Mouse (Mus musculus): ENCODE measurements around the gene Tgoln1. TPM values are rescaled to one million over a fixed set of nuclear protein-coding genes. Genes with fewer than 3 reads are reported as not detected.

The Tgoln1 gene
- polyA plus RNA-seq, 1 experiment from 2014 or later: 13.6 TPM

GRCm38 (mm10) chr6:72590111-72590510 is 26.7 kb downstream of the Tgoln1 start:
- no peak overlapping the region for H3K4me3 ChIP-seq (replicated peaks)
- H3K9ac ChIP-seq: no peak overlapping the region
- no peak overlapping the region for H3K27ac ChIP-seq
- DNase-seq: no peak
- no peaks in the 10 kb centered on the region for H3K27me3 ChIP-seq
- H3K36me3 ChIP-seq: 0 out of 2 replicates have a peak, but pooled peaks cover 7% of the 10 kb centered on the region
- no peaks in the 10 kb centered on the region for H3K4me1 ChIP-seq (replicated peaks)
- ATAC-seq (ENCODE audit: low read depth): no peak
- no peaks in the 10 kb centered on the region for H3K9me3 ChIP-seq (replicated peaks)
- no peak overlapping the region for H3K4me2 ChIP-seq

GRCm38 (mm10) chr6:72588307-72588706 is 28.5 kb downstream of the Tgoln1 start:
- Histone ChIP-seq H3K4me1 (replicated peaks) (0 out of 2 replicates have a peak, but pooled peaks cover 7% of the 10 kb centered on the region), H3K27me3 (no peaks in the 10 kb centered on the region), H3K9me3 (replicated peaks) (no peaks in the 10 kb centered on the region), H3K4me3 (replicated peaks) (no peak overlapping the region), H3K9ac (no peak overlapping the region), H3K27ac (no peak overlapping the region), H3K4me2 (no peak overlapping the region), H3K36me3 (0 out of 2 replicates have a peak, but pooled peaks cover 7% of the 10 kb centered on the region)
- ATAC-seq (ENCODE audit: low read depth): no peak
- no peak for DNase-seq

GRCm38 (mm10) chr6:72586701-72587100 is 30.1 kb downstream of the Tgoln1 start:
- DNase-seq (no peak), ATAC-seq (ENCODE audit: low read depth) (no peak)
- Histone ChIP-seq H3K4me1 (replicated peaks) (0 out of 2 replicates have a peak, but pooled peaks cover 9% of the 10 kb centered on the region), H3K9ac (no peak overlapping the region), H3K4me3 (replicated peaks) (no peak overlapping the region), H3K27ac (no peak overlapping the region), H3K4me2 (no peak overlapping the region), H3K36me3 (0 out of 2 replicates have a peak, but pooled peaks cover 7% of the 10 kb centered on the region), H3K27me3 (no peaks in the 10 kb centered on the region), H3K9me3 (replicated peaks) (no peaks in the 10 kb centered on the region)
- WGBS (ENCODE audit: insufficient replicate concordance): 51% methylated on average over 3 of the region's 3 CpGs

DNA sequence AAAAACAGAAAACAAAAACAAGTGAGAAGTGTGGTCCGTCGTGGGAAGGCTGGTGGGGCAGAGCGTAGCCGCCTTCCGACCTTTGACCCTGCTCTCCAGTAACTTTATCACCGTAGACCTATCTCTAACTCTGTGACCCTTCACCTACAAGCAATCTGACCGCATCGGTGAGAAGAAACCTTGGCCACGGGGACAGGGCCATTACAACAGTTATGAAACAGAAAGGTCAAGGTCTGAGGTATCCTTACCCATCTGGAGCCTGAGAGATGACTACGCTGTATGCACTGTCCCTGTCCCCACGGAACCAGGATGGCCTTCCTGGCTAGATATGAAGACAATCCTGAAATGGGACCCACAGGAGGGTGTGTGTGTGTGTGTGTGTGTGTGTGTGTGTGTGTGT is 32.6 kb downstream of the Tgoln1 start:
- ATAC-seq (ENCODE audit: low read depth) (peak; percentile 26; the same call in 1 of the 2 replicates), DNase-seq (no peak)
- 75% methylated on average over 11 of the region's 11 CpGs for WGBS (ENCODE audit: insufficient replicate concordance)
- no peak overlapping the region for H3K4me3 ChIP-seq (replicated peaks)
- H3K4me2 ChIP-seq: no peak overlapping the region
- H3K9me3 ChIP-seq (replicated peaks): no peaks in the 10 kb centered on the region
- no peak overlapping the region for H3K9ac ChIP-seq
- 0 out of 2 replicates have a peak, but pooled peaks cover 9% of the 10 kb centered on the region for H3K4me1 ChIP-seq (replicated peaks)
- no peaks in the 10 kb centered on the region for H3K27me3 ChIP-seq
- H3K27ac ChIP-seq: peak overlapping the region; percentile 18; the same call in 1 of the 2 replicates
- H3K36me3 ChIP-seq: 0 out of 2 replicates have a peak, but pooled peaks cover 10% of the 10 kb centered on the region

- 0 out of 2 replicates have a peak, but pooled peaks cover 9% of the 10 kb centered on the region for H3K4me1 ChIP-seq (replicated peaks)
- no peak overlapping the region for H3K4me2 ChIP-seq
- 67% methylated on average over 4 of the region's 4 CpGs for WGBS (ENCODE audit: insufficient replicate concordance)
- 0 out of 2 replicates have a peak, but pooled peaks cover 12% of the 10 kb centered on the region for H3K36me3 ChIP-seq
- DNase-seq (no peak), ATAC-seq (ENCODE audit: low read depth) (no peak)
- H3K9ac ChIP-seq: no peak overlapping the region
- no peak overlapping the region for H3K4me3 ChIP-seq (replicated peaks)
- no peaks in the 10 kb centered on the region for H3K9me3 ChIP-seq (replicated peaks)
- no peak overlapping the region for H3K27ac ChIP-seq
- H3K27me3 ChIP-seq: no peaks in the 10 kb centered on the region
Measured at GRCm38 (mm10) chr6:72583211-72583839, 33.5 kb downstream of the Tgoln1 start.

DNA sequence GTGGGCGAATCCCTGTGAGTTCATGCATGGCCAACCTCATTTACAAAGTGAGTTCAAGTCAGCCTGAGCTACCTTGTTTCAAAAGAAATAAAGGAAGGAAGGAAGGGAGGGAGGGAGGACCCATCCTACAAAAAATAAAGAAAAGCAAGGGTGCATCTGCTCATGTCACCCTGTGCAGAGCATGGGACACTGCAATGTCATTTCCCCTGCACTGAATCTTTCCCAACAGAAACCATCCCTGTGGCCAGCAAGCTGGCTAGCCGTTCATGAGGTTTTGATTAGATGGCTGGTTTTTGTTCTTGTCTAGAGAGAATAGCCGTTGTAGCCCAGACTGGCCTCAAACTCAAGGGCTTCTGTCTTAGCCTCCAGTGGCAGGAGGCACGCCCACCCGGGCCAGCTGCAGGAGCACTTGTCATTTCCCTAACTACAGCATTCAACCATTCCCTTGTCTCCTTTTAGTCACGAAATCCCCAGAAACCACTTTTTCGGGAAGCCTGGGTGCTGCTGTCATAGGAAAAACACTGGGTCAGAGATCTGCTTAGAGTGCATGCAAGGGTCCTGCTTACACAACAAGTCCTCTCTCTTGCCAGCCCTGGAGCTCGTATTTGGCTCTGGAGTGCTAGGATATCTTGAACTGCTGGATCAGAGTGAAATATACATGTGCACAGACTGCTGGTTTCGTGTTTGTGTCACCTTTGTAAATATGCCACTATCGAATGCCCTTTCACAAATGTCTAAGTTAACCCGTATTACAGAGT is 35.0 kb downstream of the Tgoln1 start:
- no peaks in the 10 kb centered on the region for H3K9me3 ChIP-seq (replicated peaks)
- no peak overlapping the region for H3K4me3 ChIP-seq (replicated peaks)
- H3K4me1 ChIP-seq (replicated peaks): 0 out of 2 replicates have a peak, but pooled peaks cover 9% of the 10 kb centered on the region
- H3K9ac ChIP-seq: no peak overlapping the region
- no peak overlapping the region for H3K4me2 ChIP-seq
- DNase-seq: no peak
- ATAC-seq (ENCODE audit: low read depth): no peak
- H3K27me3 ChIP-seq: no peaks in the 10 kb centered on the region
- 63% methylated on average over 11 of the region's 11 CpGs for WGBS (ENCODE audit: insufficient replicate concordance)
- no peak overlapping the region for H3K27ac ChIP-seq
- 0 out of 2 replicates have a peak, but pooled peaks cover 6% of the 10 kb centered on the region for H3K36me3 ChIP-seq

DNA sequence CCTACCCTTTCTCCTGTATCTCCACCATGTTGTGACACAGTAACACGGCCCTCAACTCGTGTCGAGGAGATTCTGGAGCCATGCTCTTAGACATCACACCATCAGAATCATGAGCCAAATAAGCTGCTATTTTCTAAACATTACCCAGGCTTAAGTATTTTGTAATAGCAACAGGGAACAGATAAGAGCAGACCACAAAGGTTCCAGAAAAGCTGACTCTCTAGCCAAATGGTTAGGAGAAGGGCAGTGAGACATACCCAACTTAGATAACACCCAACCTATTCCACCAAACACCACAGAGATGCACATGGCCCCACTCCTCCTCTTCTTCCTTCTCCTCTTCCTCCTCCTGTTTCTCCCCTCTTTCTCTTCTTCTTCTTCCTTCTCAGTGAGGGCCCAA is 40.8 kb downstream of the Tgoln1 start:
- Histone ChIP-seq H3K27ac (no peak overlapping the region), H3K36me3 (peaks cover 4% of the 10 kb centered on the region; the same call in 1 of the 2 replicates), H3K4me1 (replicated peaks) (no peaks in the 10 kb centered on the region), H3K4me2 (no peak overlapping the region), H3K27me3 (no peaks in the 10 kb centered on the region), H3K9me3 (replicated peaks) (no peaks in the 10 kb centered on the region), H3K4me3 (replicated peaks) (no peak overlapping the region), H3K9ac (no peak overlapping the region)
- DNase-seq: no peak
- ATAC-seq (ENCODE audit: low read depth): no peak
- WGBS (ENCODE audit: insufficient replicate concordance): 82% methylated on average over 3 of the region's 3 CpGs

DNA sequence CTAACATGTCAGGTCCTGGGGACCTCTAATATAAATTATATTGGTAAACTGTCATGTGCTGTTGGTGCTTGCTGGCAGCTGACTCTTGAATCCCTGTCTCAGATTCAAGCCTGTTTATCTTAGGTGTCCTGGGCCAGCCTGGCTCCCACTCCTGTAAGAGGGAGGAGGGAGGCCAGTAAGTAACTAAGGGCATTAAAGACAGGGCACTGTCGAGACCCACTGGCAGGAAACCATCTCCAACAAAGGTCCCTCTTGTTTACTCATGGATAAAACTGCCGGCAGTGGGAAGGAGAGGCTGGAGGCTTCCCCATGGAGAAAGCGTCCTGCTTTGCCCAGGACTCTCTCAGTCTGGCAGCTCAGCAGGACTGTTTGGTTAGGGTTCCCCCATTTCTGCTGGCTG is 45.0 kb downstream of the Tgoln1 start:
- Histone ChIP-seq H3K36me3 (peaks cover 8% of the 10 kb centered on the region; the same call in 1 of the 2 replicates), H3K27ac (no peak overlapping the region), H3K4me3 (replicated peaks) (no peak overlapping the region), H3K9me3 (replicated peaks) (no peaks in the 10 kb centered on the region), H3K4me2 (no peak overlapping the region), H3K4me1 (replicated peaks) (no peaks in the 10 kb centered on the region), H3K9ac (no peak overlapping the region), H3K27me3 (no peaks in the 10 kb centered on the region)
- ATAC-seq (ENCODE audit: low read depth): no peak
- DNase-seq: no peak
- WGBS (ENCODE audit: insufficient replicate concordance): 54% methylated on average over 3 of the region's 3 CpGs

GRCm38 (mm10) chr6:72570644-72571397 is 46.0 kb downstream of the Tgoln1 start:
- Histone ChIP-seq H3K4me2 (no peak overlapping the region), H3K4me1 (replicated peaks) (0 out of 2 replicates have a peak, but pooled peaks cover under 1% of the 10 kb centered on the region), H3K27me3 (no peaks in the 10 kb centered on the region), H3K27ac (no peak overlapping the region), H3K36me3 (peaks cover 8% of the 10 kb centered on the region; the same call in 1 of the 2 replicates), H3K4me3 (replicated peaks) (no peak overlapping the region), H3K9me3 (replicated peaks) (no peaks in the 10 kb centered on the region), H3K9ac (no peak overlapping the region)
- DNase-seq (no peak), ATAC-seq (ENCODE audit: low read depth) (no peak)
- 79% methylated on average over 10 of the region's 10 CpGs for WGBS (ENCODE audit: insufficient replicate concordance)

DNA sequence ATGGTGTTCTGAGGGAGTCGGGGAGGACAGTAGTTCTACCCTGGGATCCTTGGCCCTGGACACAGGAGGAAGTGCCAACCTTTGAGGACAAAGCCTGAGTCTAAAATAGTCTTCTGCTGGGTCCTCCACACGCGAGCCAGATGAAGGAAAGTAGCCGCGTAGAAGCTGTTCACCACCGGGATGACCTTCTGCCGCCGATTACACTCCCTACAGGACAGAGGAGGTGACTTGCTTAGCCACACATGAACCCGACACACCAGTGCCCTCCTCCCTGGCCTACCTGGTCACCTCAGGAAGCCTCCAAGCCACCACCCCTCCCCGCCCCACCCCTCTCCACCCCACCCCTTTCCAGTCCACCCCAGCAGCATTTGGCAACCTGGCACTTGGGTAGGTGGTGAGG is 48.1 kb downstream of the Tgoln1 start:
- no peaks in the 10 kb centered on the region for H3K9me3 ChIP-seq (replicated peaks)
- 84% methylated on average over 10 of the region's 10 CpGs for WGBS (ENCODE audit: insufficient replicate concordance)
- ATAC-seq (ENCODE audit: low read depth) (no peak), DNase-seq (no peak)
- H3K4me3 ChIP-seq (replicated peaks): no peak overlapping the region
- 0 out of 2 replicates have a peak, but pooled peaks cover 4% of the 10 kb centered on the region for H3K4me1 ChIP-seq (replicated peaks)
- H3K9ac ChIP-seq: no peak overlapping the region
- no peaks in the 10 kb centered on the region for H3K27me3 ChIP-seq
- no peak overlapping the region for H3K27ac ChIP-seq
- peaks cover 8% of the 10 kb centered on the region; the same call in 1 of the 2 replicates for H3K36me3 ChIP-seq
- H3K4me2 ChIP-seq: no peak overlapping the region

DNA sequence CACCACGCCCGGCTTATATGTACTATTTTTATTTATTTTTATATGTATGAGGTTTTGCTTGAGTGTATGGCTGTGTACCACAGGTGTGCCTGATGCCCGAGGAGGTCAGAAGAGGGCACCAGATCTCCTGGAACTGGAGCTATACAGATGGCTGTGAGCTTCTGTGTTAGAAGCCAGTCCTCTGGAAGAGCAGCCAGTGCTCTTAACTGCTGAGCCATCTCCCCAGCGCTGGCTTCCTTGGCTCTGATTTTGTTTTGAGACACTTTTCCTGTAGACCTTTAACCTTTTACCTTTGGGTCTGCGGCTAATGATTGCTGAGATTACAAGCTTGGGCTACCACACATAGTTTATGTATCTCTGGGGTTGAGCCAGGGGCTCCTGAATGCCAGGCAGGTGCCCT is 49.3 kb downstream of the Tgoln1 start:
- Histone ChIP-seq H3K36me3 (peaks cover 8% of the 10 kb centered on the region; the same call in 1 of the 2 replicates), H3K9me3 (replicated peaks) (no peaks in the 10 kb centered on the region), H3K4me3 (replicated peaks) (no peak overlapping the region), H3K4me2 (no peak overlapping the region), H3K27me3 (no peaks in the 10 kb centered on the region), H3K9ac (no peak overlapping the region), H3K27ac (no peak overlapping the region), H3K4me1 (replicated peaks) (0 out of 2 replicates have a peak, but pooled peaks cover 4% of the 10 kb centered on the region)
- DNase-seq (no peak), ATAC-seq (ENCODE audit: low read depth) (no peak)
- WGBS (ENCODE audit: insufficient replicate concordance): 64% methylated on average over 5 of the region's 5 CpGs

Measured in liver, embryonic 13.5 days (tissue).